Mouse (Mus musculus) E14TG2a.4 (cell line): ENCODE results near the gene Ribc2.

Source experiments
- H3K27me3 ChIP-seq: 2 replicates; pipeline ENCODE4 v1.6.1; 2014; ENCODE audit warnings: low read length, control low read depth; ENCODE audit not compliant: insufficient read depth
- H3K36me3 ChIP-seq: 2 replicates; pipeline ENCODE4 v1.6.1; 2014; ENCODE audit warnings: low read length, control low read depth; ENCODE audit not compliant: insufficient read depth
- H3K4me1 ChIP-seq: replicated peaks from 2 replicates; pipeline ENCODE4 v1.6.1; 2014; ENCODE audit warnings: low read depth, low read length, control low read depth
- H3K4me3 ChIP-seq: replicated peaks from 2 replicates; pipeline ENCODE4 v1.5.1; 2014; ENCODE audit warnings: mild to moderate bottlenecking, low read length
- H3K9me3 ChIP-seq: 2 replicates; pipeline ENCODE4 v1.6.1; 2014; ENCODE audit warnings: low read length, control low read depth
- CTCF ChIP-seq: conservative IDR thresholded peaks from 2 replicates; pipeline ENCODE4 v1.5.1; 2014; ENCODE audit warnings: low read length
- NANOG ChIP-seq: IDR thresholded peaks from 2 replicates; pipeline ENCODE4 v1.6.1; 2014; ENCODE audit warnings: borderline replicate concordance, low read length, mixed read lengths
- POU5F1 ChIP-seq: IDR thresholded peaks from 2 replicates; pipeline ENCODE4 v1.6.1; 2014; ENCODE audit warnings: low read length, borderline replicate concordance

Gene Ribc2

GRCm38 (mm10) chr15:85144249-85144648 is 12.4 kb downstream of the Ribc2 start:
- H3K27me3 ChIP-seq, result peaks cover 41% of the 10 kb centered on the region
- peaks cover 11% of the 10 kb centered on the region for H3K9me3 ChIP-seq
- peaks cover 25% of the 10 kb centered on the region for H3K4me1 ChIP-seq
- no peak for TF ChIP-seq NANOG
- TF ChIP-seq CTCF, result no peak
- TF ChIP-seq POU5F1, result no peak
- H3K4me3 ChIP-seq, result no peak overlapping the region
- no peaks in the 10 kb centered on the region for H3K36me3 ChIP-seq

- no peak for TF ChIP-seq NANOG
- peak; percentile 95 for TF ChIP-seq CTCF
- Histone ChIP-seq H3K27me3 (peaks cover 24% of the 10 kb centered on the region), H3K9me3 (peaks cover 5% of the 10 kb centered on the region; the same call in 1 of the 2 replicates), H3K4me1 (peaks cover 13% of the 10 kb centered on the region), H3K4me3 (no peak overlapping the region), H3K36me3 (no peaks in the 10 kb centered on the region)
These were observed 19.6 kb downstream of the Ribc2 start for GRCm38 (mm10) chr15:85151433-85151918.

- no peak overlapping the region for H3K4me3 ChIP-seq
- peaks cover 30% of the 10 kb centered on the region for H3K27me3 ChIP-seq
- peaks cover 3% of the 10 kb centered on the region; the same call in 1 of the 2 replicates for H3K9me3 ChIP-seq
- peaks cover 10% of the 10 kb centered on the region for H3K4me1 ChIP-seq
- no peaks in the 10 kb centered on the region for H3K36me3 ChIP-seq
- no peak for TF ChIP-seq POU5F1
These were observed 20.7 kb downstream of the Ribc2 start for GRCm38 (mm10) chr15:85152577-85152976.

GRCm38 (mm10) chr15:85154091-85154490 is 22.2 kb downstream of the Ribc2 start:
- peaks cover 10% of the 10 kb centered on the region for H3K4me1 ChIP-seq
- peaks cover 33% of the 10 kb centered on the region for H3K27me3 ChIP-seq
- no peaks in the 10 kb centered on the region for H3K36me3 ChIP-seq
- TF ChIP-seq NANOG (no peak), POU5F1 (no peak), CTCF (no peak)
- H3K9me3 ChIP-seq, result peaks cover 10% of the 10 kb centered on the region
- no peak overlapping the region for H3K4me3 ChIP-seq

GRCm38 (mm10) chr15:85156198-85156597 is 24.3 kb downstream of the Ribc2 start:
- Histone ChIP-seq H3K4me1 (peaks cover 10% of the 10 kb centered on the region), H3K9me3 (peaks cover 10% of the 10 kb centered on the region), H3K36me3 (no peaks in the 10 kb centered on the region), H3K27me3 (peaks cover 42% of the 10 kb centered on the region), H3K4me3 (no peak overlapping the region)
- no peak for TF ChIP-seq NANOG
- no peak for TF ChIP-seq CTCF
- no peak for TF ChIP-seq POU5F1

- Histone ChIP-seq H3K9me3 (peaks cover 10% of the 10 kb centered on the region), H3K4me1 (peaks cover 37% of the 10 kb centered on the region), H3K27me3 (peaks cover 49% of the 10 kb centered on the region), H3K4me3 (no peak overlapping the region), H3K36me3 (no peaks in the 10 kb centered on the region)
- TF ChIP-seq NANOG (no peak), CTCF (no peak), POU5F1 (no peak)
These were observed 29.5 kb downstream of the Ribc2 start for GRCm38 (mm10) chr15:85161416-85161815.

GRCm38 (mm10) chr15:85162693-85163663 is 31.1 kb downstream of the Ribc2 start:
- no peaks in the 10 kb centered on the region for H3K36me3 ChIP-seq
- peaks cover 52% of the 10 kb centered on the region for H3K27me3 ChIP-seq
- H3K4me1 ChIP-seq, result peaks cover 46% of the 10 kb centered on the region
- peaks cover 3% of the 10 kb centered on the region for H3K9me3 ChIP-seq
- no peak overlapping the region for H3K4me3 ChIP-seq
- TF ChIP-seq CTCF (no peak), POU5F1 (no peak), NANOG (no peak)

- Histone ChIP-seq H3K27me3 (peaks cover 41% of the 10 kb centered on the region), H3K36me3 (no peaks in the 10 kb centered on the region), H3K4me1 (peaks cover 46% of the 10 kb centered on the region), H3K4me3 (peak overlapping the region; percentile 43), H3K9me3 (no peaks in the 10 kb centered on the region)
- TF ChIP-seq POU5F1 (no peak), NANOG (no peak), CTCF (no peak)
These were observed 34.6 kb downstream of the Ribc2 start for GRCm38 (mm10) chr15:85166433-85166933.
